Mouse (Mus musculus) cerebellum, adult 11-12 months (tissue): ENCODE measurements at regions not wholly inside any gene's neighbourhood (a gene's known extent, or its start where the extent isn't known, plus 50 kb on each side); places are given as distances from the start of the nearest gene placed in this dataset.

Source experiments
- DNase-seq: peaks from one replicate; pipeline ENCODE4 v3.0.0; 2022

DNA sequence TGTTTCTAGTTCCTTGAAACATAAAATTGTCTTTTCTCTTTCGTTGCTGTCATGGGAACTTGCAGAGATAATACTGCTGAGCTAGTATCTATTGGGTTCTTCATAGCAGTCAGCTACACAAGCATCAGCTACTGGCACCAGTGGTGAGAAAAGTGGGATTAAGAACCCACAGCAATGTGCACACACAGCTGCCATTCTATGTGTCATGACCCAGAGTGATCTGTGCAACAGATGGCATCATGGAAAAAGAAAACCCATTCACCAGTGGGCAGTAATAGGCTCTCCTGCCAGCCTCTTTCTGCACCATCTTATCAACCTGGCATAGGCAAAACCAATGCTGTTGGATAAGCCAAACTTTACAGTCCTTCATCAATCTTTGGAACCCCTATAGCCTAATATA is 428.1 kb downstream of the Trib2 start:
- DNase-seq, result no peak

DNA sequence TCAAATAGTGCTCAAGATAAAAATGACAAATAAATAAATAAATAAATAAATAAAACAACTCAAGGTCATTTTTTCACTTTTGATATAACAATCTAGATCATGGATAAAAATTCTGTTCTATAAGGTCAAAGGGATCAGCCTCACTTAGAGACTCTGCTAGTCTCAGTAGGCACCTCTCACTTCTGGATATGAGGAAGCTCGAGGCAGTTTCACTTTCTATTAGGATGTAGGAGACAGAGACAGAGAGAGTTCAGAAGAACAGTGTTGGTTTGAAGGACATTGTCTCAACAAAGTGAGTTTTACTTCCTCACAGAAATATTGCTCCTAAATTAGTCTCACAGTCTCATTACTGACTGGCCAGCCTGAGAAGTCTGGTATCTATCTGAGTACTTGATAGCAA is 458.9 kb downstream of the Trib2 start:
- DNase-seq, result no peak

DNA sequence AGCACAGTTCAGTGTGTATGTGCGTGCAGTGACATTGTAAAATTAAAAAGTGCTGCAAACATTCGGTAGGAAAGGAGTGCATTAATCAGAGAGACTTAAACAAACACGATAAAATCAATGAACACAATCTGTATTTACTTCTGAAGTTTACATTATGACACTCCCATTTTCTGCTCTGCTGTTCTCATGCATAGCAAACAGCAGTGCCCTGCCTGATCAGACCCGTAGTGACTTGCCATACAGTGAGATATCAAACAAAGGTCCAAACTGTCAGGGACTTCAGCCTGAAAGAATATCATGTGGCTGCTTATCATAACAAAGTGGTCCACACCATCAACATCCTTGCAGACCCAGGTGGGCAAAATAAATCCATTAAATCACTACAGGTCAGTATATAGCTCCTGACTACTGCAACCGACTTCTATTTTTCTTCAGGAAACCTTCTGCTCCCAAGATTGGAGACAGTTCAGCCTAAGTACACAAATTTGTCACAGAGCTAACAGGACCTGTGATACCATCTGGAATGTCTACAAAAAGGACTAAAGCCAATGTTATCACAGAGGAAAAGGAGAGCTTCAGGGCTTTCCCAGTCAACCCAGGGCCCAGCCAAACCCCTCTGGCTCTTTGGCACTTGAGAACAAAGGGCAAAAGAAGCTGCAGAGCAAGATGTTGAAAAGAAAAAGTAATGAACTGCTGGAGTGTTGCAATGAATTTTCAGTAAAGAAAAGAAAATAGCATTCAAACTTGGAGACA is 495.8 kb downstream of the Trib2 start:
- no peak for DNase-seq

DNA sequence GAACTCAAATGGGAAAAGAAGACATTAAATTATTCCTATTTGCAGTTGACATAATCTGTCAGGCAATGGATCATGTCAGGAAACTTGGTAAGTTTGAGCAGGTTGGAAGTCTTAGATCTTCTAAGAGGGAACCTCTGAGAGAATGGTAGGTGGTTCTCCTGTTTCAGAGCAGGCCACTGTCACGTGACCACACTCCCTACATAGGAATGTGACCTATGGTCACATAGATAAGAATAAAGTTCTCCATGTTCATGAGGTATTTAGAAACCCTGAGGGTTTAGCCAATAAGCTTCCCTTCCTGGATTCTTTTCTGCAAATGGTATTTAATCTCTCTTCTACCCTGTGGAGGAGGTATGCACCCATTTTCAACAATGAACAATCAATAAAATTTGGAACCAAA is 497.1 kb downstream of the Trib2 start:
- DNase-seq, result no peak

DNA sequence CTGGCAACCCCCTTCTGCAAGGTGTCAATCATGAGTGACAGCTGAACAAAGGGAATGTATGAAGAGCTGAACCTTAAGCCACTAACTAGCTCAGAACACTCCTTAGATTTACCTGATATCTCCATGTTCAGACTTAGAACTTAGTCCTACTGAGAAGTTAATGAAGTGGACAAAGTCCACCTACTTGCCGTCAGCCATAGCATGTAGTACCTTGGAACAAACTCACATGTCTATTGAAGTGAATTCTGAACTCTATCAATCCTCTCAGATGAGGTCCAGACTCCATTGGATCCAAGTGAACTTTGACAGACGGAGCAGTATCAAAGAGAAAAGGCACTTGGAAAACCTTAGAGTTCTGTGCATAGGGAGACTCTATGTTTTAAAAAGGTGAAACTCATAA is 521.8 kb downstream of the Trib2 start:
- DNase-seq, result no peak

DNA sequence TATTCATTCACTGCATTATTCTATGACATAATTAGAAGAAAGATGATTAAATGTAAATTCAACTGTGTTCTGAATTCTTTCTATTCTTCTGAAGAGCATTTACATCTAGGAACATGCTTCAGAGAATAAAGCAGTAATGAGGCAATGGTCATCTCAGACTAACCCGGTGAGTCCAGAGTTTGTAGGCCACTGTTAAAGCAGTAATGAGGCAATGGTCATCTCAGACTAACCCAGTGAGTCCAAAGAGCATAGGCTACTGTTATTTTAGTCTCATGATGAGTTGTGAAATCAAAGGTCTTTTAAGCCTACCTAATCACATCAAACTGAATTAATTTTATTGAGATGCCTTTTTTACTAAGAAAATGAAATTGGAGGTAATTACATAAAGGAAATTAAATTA is 554.6 kb downstream of the Trib2 start:
- DNase-seq, result no peak

DNA sequence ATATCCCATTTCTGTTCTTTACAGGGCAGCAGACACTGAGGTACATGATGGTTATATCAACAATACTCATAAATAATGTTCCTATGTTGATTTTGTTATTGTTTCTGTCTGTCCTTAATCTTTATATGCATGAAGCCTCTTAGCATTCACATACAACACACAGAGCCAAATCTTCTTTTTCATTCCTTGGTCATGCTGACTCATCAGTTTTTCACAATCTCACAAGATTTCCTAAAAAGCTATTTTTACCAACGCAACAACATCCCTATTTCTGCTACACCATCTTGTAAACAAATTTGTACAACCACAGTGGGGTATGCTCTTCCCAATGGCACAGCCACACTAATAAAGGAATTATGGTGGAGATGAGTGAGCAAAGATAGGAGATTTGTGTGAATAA is 555.1 kb downstream of the Trib2 start:
- no peak for DNase-seq

DNA sequence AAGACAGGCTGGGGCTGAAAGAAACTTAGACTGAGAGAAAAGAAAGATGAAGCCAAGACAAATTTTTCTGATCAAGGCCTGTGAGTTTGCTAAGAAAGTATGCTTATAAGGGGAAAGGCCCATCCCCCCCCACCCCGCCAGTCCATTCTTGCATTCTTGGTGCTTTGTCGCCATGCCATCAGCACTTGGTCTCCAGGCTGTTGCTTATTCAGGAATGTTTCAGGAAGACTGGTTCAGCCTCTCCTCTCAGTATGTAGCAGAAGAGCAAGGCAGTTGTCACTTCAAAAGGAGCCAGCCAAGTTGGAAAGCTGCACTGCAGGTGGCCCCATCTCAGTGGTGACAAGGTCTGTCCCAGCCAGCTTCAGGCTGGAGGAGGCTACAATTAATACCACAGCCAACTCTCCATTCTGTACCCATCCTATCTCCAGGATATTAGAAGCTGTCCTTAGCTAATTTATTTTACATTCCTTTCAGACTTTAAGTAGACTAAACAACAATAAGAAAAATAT is 555.8 kb downstream of the Trib2 start:
- DNase-seq, result no peak

DNA sequence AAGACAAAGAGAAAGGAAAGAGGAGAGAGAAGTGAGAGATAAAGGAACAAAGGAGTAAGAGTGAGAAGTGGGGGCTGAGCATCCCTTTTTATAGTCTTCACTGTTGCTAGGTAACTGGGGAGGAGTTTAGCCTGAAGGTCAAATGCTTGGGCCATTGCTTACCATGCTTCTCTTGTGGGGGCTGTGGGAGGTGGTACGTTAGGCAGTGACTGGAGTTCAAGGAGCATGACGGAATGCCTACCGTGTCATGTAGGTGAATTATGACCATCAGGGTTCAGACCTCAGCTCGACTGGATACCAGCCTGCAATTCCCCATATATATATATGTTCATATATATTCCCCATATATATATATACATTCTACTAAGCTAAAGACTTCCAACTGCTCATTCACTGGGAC is 571.8 kb downstream of the Trib2 start:
- no peak for DNase-seq

DNA sequence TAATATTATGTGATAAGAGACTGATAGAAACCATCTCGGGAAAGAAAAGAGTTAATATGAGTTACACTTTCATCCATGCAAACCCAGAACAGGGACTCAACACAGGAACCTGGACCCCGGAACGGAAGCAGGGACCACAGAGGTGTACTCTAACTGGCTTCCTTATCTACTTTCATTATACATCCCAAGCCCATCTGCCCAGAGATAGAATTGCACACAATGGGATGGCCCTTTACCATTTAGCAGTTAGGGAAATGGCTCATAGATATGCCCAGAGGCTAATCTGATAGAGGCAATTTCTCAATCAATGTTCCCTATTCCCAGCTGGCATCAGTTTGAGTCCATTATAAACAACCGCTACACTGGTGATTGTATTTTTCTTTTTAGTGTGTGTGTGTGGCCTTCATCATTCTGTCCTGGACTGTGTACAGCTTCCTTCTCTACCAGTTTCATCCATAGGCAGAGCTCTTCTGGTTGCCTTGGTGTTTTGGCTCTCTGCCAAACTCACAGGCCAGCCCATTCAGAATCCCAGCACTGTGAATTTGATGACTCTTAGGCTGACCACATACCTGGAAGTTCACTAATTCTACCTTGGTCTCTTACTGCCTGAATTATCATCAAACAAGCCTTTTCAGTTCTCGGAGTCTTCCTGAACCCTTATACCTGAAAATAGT is 594.1 kb downstream of the Trib2 start:
- DNase-seq, result no peak

DNA sequence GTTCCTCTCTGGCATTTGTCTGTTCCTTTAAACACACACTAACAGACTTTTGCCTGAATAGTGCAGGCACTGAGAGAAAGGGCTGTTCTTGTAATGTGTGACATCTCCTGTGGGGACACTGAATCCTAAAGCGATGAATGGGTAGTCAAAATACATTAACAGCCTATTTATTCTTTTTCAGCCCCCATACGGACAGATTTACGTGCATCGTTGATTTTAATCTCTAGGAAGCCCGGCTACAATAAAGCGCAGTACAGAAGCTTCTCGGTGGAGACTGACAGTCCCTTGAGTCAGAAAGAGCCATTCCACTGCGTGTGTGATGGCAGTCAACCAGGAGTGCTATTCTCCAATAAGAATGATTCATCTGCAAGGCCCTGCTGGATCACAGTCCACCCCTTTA is 598.2 kb downstream of the Trib2 start:
- DNase-seq, result no peak

DNA sequence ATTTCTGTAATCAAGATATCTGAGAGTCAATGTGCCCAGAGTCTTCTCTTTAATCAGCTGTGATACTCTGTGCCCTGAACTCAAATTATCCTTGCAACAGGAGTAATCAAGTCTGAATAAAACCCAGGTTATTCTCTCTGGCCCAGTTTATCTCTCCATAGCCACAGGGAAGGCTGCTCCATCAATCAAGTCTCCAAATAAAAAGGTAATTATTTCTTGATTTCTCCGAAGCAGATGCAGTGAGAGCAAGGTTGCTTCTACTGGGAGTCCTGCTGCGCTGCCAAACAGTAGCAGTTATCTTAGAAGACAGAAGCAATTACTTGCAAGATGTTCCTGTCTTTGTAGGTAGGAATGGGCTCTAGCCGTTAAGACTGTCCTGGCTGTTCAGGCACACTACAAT is 600.5 kb downstream of the Trib2 start:
- DNase-seq, result no peak

DNA sequence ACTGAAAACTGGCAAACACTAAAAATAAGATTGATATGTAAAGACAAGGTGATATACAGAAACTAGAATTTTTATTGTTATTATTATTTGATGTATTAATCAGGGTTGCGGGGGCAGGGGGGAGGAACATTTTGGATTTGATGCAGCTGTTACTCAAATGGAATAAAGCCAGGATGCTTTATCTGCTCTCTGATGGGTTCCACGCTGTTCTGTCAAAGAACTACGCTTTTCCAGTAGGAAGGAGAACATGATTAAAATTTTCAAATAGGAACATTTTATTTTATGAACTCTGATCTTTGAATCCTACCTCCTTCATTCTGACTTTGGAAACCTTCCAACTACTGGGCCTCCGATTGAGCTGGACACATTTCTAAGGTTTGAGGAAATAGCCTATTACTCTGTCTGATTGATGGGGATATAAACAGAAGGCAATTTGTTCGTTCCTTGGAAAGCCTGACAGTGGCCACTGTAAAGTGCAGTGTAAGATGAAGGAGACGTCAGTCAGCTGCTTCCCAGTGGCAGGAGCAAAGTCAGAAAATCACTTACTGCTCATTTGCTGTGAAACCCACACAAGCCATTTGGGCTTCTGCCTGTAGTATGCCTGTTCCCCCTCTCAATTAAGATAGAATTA is 642.2 kb downstream of the Trib2 start:
- no peak for DNase-seq

DNA sequence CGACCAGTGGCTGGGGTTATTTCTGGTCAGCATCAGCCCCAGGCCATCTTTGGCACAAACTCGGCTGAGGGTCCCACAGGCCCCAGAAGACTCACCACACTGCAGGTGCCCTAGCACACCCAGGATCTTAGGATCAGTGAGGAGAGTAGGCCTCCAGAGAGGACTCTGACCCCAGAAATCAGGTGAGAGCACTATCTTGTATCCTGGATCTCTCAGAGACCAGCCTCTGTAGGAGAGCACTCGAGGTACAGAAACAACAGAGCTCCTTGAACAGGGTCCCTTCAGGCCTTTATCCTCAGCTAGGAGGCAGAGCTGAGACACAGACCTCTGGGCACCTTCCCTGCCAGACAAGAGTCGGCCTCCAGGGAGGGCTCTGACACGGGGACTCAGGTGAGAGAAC is 654.1 kb downstream of the Trib2 start:
- DNase-seq, result no peak

DNA sequence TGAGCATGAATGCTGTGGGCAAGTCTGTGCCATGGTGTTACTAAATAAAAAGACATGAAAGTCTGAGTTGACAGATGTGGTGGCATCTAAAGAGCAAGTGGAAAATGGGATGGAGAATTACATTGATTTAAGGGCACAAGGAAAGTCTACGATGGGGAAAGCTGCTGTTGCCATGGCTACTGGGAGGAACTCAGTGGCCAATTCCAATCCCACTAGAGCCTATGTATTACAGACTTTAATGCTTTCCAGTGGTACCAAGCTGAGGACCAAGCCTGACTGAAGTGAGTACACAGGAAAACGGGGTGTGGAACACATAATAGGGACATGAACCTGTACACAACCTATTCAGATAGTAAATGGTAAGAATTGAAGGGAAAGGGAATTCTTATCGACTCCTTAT is 654.9 kb downstream of the Trib2 start:
- no peak for DNase-seq

DNA sequence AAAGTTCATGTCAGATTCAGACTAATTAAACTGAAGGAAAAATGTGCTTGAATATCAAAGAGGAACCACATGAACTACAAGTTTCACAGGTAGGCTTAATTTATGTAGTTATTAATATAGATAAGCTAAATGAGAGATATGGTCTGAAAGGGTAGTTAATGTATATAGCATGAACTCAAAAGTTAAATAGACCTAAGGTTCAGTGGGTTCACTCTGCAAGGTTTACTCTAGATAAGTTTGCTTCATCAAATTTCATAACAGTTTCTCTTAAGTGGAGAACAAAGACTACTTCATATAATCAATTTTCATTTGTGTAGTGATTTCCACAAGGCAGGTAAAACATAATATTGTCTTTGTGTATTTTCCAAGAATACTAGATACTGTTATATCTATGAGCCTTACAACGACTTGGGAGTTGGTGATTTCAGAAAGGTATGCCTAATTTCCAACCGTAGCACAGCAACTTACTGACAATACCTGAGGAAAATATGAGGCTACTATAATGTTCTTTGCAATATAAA is 656.2 kb downstream of the Trib2 start:
- no peak for DNase-seq

DNA sequence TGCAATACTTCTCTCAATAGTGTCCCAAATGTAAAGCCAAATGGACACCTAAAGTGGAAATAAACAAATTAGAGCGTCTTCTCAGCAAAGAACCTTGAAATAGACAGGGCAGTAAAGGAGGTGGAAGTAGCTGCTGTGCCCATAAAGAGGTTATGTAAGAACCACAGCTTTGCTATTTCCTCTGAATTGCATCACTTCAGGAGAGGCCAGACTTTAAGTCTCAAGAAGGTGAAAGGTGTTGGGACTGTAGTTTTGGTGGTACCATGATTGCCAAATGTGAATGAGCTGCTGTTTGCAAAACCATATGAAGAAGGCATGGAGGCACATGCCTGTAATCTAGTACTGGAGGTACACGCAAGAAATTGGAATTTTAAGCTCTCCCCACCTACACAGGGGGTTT is 670.3 kb downstream of the Trib2 start:
- no peak for DNase-seq

DNA sequence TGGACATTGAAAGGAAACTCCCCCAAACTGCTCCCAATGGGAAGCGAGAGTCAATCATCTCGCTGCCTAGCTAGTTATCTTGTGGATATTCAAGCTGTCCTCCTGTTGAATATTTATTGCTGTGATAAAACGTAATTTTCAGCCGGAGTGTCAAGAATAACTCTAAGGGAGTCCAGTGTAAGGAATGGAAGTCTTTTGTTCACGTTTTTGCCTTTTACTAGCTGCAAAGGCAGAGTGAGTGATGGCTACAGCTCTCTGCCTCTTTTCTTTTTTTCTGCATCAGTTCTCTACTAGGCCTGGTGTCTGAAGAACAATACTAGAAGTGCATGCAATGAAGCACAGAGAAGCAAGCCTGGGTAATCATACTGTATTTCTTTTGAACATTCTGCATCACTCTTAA is 679.7 kb downstream of the Trib2 start:
- no peak for DNase-seq

DNA sequence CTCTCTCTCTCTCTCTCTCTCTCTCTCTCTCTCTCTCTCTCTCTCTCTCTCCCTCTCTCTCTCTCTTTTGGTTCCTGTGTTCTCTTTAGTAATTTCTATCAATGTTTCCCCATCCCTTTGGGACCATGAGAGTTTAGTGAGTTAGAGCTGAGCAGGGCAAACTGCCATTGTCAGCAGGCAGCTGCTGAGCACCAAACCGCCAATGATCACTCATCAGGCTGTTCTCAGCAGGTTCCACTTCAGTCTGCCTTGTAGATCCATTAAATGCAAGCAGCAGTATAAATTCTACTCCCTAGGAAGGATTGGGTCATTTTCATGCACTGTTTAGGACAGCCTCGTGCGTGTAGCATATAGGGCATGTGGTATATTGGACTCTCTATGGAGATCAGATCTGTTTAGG is 692.5 kb downstream of the Trib2 start:
- no peak for DNase-seq

DNA sequence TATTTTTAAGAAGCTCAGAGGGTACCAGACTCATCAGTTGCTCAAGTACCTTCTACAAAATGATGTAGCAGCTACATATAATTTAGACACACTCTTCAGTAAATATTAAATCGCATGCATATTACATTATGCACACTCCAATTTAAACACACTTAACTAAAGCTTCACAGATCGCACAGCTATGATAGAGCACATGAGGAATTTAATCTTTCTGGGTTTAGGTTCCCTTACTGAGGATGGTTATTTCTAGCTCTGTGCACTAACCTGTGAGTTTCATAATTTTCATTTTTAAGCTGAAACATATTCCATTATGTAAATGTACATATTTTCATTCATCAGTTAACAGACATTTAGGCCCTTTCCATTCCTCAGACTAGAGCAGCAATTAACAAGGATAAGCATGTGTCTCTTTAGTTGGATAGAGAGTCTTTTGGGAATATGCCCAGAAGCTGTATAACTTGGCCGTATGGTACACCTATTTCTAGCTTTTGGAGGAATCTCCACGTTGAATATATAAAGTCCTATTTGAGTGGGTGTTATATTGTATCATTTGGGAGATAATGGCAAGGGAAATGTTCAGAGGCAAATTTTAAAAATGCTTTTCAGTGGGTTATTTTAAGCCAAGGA is 694.0 kb downstream of the Trib2 start:
- DNase-seq, result no peak

DNA sequence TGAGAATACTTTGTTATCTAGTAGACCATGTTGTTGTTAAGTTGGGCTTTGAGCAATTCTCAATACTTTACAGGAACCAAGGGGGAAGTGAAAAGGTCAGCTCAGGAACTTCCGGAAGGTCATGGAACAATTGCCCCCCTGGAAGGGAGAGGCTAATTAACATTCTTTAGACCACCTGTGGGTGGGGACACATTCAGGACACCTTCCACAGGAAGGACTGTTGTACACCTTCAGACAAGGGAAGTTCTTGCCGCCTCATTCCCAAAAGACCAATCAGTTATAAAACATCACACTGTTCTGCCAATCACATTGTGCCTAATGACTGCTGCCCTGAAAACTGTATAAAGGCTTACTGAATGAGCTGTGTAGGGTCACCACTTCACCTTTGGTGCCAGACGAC is 701.2 kb downstream of the Trib2 start:
- no peak for DNase-seq

DNA sequence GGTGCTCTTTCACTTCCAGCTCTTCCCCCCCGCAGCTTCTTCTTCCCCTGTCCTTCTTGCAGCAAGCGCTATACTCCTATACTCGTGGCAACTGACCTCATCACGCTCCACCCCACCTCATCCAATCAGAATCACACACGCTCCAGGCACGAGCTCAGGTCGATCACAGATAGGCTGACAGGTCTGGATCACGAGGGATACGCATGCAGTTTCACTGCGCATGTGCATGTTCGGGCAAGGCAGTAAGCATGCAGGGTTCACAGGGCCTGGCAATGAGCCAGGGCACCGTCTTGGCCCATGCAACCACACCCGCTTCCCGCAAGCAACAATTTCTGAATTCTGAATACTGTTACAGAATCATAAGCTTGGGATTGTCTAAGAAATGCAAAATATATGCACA is 701.9 kb downstream of the Trib2 start:
- no peak for DNase-seq

DNA sequence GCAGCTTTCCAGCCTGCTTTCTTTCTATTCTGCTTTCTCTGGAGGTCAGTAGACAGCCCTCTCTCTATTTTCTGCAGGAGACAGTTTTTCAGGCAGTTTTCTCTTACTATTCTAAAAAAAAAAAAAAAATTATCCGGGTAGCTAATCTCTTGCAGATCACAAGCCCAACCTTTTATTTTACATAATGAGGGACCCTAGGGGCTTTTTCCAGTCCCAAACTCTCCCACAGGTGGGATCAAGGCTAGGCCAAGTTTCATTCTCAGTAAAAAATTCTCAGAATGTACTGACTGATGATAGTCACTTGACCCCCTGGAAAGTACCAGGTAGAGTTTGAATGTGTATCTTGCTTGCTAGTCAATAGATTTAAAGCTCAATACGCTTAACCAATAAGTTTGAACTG is 705.7 kb downstream of the Trib2 start:
- no peak for DNase-seq

DNA sequence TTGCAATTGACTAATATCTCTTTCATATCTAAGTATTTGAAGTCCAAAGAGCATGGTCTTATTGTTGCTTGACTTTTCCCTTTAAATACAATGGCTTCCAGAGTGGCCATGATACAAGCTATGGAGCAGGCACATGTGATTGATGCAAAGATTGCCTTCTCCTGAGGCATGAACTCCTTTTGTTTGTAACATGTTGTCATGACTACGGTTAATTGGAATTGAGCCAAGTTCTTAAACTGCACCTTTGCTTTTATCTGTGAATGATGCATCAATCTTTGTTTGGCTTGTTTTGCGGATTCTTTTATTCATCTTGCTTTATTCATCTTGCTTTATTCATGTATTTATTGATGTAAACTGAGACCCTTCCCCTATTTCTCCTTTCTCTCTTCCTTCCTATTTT is 711.8 kb downstream of the Trib2 start:
- DNase-seq, result no peak
